Mouse (Mus musculus): Measurements from ENCODE around the gene Zdhhc9. TPM values are rescaled to one million over a fixed set of nuclear protein-coding genes. Genes with fewer than 3 reads are reported as not detected.

The Zdhhc9 gene
- total RNA-seq (2023) = 35.7 and 47.3 TPM in 2 replicates

DNA sequence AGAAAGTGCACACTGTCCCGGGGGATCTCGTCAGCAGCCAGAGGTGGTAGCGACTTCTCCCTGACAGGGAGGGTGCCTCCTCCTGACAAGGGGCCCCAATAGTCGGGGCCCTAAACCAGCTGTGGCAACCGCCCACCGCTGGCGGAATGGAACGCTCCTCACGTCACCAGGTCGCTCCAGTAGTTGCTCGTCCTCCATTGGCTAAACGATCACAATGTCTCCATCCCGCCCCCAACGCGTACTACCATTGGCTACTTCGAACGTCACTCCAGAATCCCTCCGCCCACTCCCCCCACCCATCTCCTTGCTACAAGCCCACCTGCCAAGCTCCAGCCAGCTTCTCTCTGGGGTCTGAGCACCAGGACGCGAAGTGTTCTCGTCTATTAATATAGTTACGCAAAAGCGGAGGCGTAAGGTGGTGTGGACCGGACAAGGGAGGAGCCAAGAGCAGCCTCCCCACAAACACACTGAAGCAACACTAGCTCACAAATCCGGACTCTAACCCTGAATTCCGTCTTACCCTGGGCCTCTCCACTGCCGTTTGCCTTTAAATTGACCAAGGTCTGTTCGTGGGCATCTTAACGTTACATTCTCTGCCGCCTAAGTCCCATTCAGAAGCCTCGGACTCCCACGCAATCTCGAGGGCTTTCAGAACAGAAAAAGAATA, at the start of gene Zdhhc9:
Zdhhc9 (minus strand) TSS at position 360 of the 667 bp plus-strand sequence.

GRCm38 (mm10) chrX:48256468-48257007, 47.9 kb upstream of the Zdhhc9 start, which contains the start of gene Utp14a:
Utp14a (plus strand) TSS chrX:48256862.

DNA sequence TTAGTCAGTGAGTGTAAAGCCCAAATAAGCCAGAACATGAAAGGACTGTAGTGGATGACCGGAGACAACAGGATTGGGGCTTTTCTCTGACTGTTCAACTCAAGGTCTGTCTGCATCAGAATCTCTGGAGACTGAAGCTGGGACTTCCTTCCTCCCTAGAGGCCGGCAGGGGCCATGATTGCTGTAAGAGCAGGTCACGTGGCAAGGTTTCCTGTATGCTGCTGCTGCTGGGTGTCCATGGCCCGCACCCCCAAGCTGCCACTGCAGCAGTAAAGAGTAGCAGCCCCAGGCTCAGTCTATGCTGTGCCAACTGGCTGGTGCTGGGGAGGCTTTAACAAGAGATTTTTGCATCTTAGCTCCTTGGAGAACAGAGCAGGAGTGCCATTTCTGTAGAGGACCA, 62.4 kb downstream of the Zdhhc9 start, which contains the start of gene Sash3:
Sash3 (plus strand) TSS at position 175 of the 400 bp plus-strand sequence.

Other genes starting within 250 kb of the Zdhhc9 start
- 0.88 and 1.4 TPM in 2 replicates for gene Apln, start 174.0 kb downstream of the Zdhhc9 start, total RNA-seq (2023)
- gene Xpnpep2, start 100.2 kb downstream of the Zdhhc9 start, total RNA-seq (2023) = not detected in 2 replicates
- gene Sash3, start 62.4 kb downstream of the Zdhhc9 start, total RNA-seq (2023) = 104 and 111 TPM in 2 replicates
- gene Utp14a, start 48.0 kb upstream of the Zdhhc9 start, total RNA-seq (2023) = 20.2 and 23.0 TPM in 2 replicates
- gene Bcorl1, start 132.5 kb upstream of the Zdhhc9 start, total RNA-seq (2023) = 16.8 and 19.8 TPM in 2 replicates